Mouse (Mus musculus) kidney, postnatal 0 days (tissue): ENCODE measurements around the gene Pde4d. TPM values are rescaled to one million over a fixed set of nuclear protein-coding genes. Genes with fewer than 3 reads are reported as not detected.
A peak's percentile ranks its signal among the peaks of the same experiment; 100 is the strongest.

ENCODE experiments used
- ATAC-seq: fragments of 200-750 bp; cut with Nextera tagmentation; replicated peaks from 2 replicates; pipeline ENCODE4 v1.8.0; 2017; ENCODE audit warnings: low read depth, moderate number of reproducible peaks, moderate TSS enrichment, moderate library complexity; ENCODE audit not compliant: low FRiP score
- DNase-seq: peaks from one replicate; pipeline ENCODE4 v3.0.0-alpha.2; 2016; ENCODE audit warnings: low spot score
- H3K27ac ChIP-seq: fragments of 300-500 bp; sonication (generic); 2 replicates; pipeline ENCODE4 v1.5.1; 2014; ENCODE audit warnings: mild to moderate bottlenecking
- H3K27me3 ChIP-seq: fragments of 300-500 bp; sonication (generic); 2 replicates; pipeline ENCODE4 v1.6.1; 2014; ENCODE audit warnings: low read length, mixed read lengths; ENCODE audit not compliant: insufficient read depth
- H3K36me3 ChIP-seq: fragments of 300-500 bp; sonication (generic); 2 replicates; pipeline ENCODE4 v1.6.1; 2014; ENCODE audit warnings: low read length, mixed read lengths; ENCODE audit not compliant: insufficient read depth
- H3K4me1 ChIP-seq: fragments of 300-500 bp; sonication (generic); replicated peaks from 2 replicates; pipeline ENCODE4 v1.6.1; 2014; ENCODE audit warnings: antibody characterized with exemption, low read length, mixed read lengths; ENCODE audit not compliant: insufficient read depth
- H3K4me2 ChIP-seq: fragments of 300-500 bp; sonication (generic); 2 replicates; pipeline ENCODE4 v1.6.1; 2014; ENCODE audit warnings: mild to moderate bottlenecking, low read length, moderate library complexity, mixed read lengths
- H3K4me3 ChIP-seq: fragments of 300-500 bp; sonication (generic); replicated peaks from 2 replicates; pipeline ENCODE4 v1.5.1; 2014; ENCODE audit warnings: low read depth, low read length
- H3K9ac ChIP-seq: fragments of 300-500 bp; sonication (generic); 2 replicates; pipeline ENCODE4 v1.6.1; 2014; ENCODE audit warnings: low read depth, low read length
- H3K9me3 ChIP-seq: fragments of 300-500 bp; sonication (generic); replicated peaks from 2 replicates; pipeline ENCODE4 v1.6.1; 2016; ENCODE audit warnings: low read length, inconsistent platforms, mixed read lengths
- CTCF ChIP-seq: IDR thresholded peaks from 2 replicates; pipeline ENCODE4 v1.5.1; 2016; ENCODE audit warnings: antibody characterized with exemption, low read depth, mild to moderate bottlenecking, moderate library complexity
- WGBS: fragments of 180-500 bp; shearing (Covaris S2); extraction: QIAGEN DNeasy Blood & Tissue Kit; methylation state at CpG from one replicate; pipeline ENCODE4 v1.1.7; 2014; 5-methylcytosine and 5-hydroxymethylcytosine counted together
- polyA plus RNA-seq: library from polyadenylated mRNA; unstranded; fragments of >200 nt; fragmentation: Nextera tagmentation; extraction: Ambion mirVana; gene quantifications from 2 replicates; pipeline ENCODE4 v1.2.1, GENCODE M21; 2015

Pde4d gene
- polyA plus RNA-seq, 1 experiment from 2014 or later, result 7.1 TPM

DNA sequence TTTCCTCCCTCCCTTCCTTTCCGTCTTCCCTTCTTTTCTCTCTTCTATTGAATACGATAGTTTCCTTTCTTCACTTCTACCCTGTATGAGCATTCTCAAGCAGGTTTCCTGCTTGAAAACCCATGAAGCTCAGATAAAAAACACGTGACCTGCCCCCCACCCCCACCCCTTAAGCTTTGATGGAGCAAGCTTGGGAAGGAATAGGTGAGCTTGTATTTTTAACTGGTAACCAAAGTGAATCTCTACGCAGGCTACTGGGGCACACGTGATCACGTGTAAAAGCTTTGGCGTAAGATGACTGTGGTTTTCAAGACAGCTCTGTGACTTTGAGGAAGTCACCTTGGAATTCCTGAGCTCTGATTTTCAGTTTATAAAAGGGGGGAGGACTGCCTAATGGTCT, 1388.2 kb downstream of the Pde4d start:
- Histone ChIP-seq H3K9ac (no peak overlapping the region), H3K4me3 (no peak overlapping the region), H3K27me3 (no peaks in the 10 kb centered on the region), H3K36me3 (no peaks in the 10 kb centered on the region), H3K4me1 (no peaks in the 10 kb centered on the region), H3K9me3 (no peaks in the 10 kb centered on the region), H3K4me2 (0 out of 2 replicates have a peak overlapping the region, but pooled peaks have one; percentile 13), H3K27ac (no peak overlapping the region)
- DNase-seq (no peak), ATAC-seq (no peak)
- TF ChIP-seq CTCF, result no peak
- WGBS, result 86% methylated on average over 7 of the region's 7 CpGs

DNA sequence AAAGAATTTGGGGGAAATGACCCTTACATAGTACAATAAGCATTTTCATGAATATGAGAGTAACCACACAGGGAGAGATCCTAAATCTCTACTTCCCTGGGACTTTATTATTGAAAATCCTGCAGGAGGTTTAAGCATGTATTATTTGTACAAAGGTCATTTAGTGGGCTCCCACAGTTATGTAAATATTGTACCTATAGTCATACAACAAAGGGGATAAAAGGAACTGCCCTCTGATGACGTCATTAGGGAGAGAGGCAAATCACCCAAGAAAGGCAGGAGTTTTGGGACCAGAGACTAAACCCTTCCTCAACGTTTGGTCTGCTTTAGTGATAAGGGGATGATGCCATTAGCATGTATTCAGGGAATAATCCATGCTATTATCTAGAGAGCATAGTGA, 1390.5 kb downstream of the Pde4d start:
- whole genome bisulfite sequencing, result 34% methylated on average over 2 of the region's 2 CpGs

DNA sequence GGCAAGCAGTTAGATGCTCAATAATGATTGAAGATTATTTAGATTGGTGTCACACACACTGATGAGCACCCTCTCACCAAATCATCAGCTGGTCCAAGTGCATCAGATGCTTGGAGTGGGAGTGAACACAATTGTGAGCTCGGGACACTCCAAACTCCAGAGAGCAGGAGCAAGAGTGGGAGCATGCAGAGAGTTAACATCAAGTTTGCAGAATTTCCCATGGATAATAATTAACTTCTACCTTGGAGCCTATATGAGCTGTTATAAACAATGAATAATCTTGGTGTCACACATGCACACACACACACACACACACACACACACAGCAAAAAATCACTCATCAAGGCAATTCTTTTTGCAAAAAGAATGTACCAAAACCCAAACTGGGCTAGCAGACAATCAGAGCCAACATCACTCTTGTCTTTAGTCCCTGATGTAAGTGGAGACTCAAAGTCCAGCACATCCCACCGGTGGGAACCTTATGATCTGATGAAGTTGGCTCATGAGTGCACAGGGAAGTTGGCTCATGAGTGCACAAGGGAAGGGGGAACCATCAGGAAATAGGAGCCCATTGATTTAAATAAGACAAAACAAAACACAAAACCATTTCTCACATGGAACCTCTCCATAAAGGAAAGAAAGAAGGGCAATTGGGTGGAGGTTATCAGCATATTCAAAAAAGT, 1391.5 kb downstream of the Pde4d start:
- no peak overlapping the region for H3K4me3 ChIP-seq
- no peaks in the 10 kb centered on the region for H3K36me3 ChIP-seq
- ATAC-seq (no peak), DNase-seq (peak; percentile 14)
- H3K4me2 ChIP-seq, result no peak overlapping the region
- no peaks in the 10 kb centered on the region for H3K9me3 ChIP-seq
- no peaks in the 10 kb centered on the region for H3K27me3 ChIP-seq
- H3K9ac ChIP-seq, result no peak overlapping the region
- WGBS, result 49% methylated on average over 2 of the region's 2 CpGs
- H3K4me1 ChIP-seq, result no peaks in the 10 kb centered on the region
- no peak overlapping the region for H3K27ac ChIP-seq
- TF ChIP-seq CTCF, result no peak

More for the DNA sequence above, 1390.5 kb downstream of the Pde4d start:
- Histone ChIP-seq H3K36me3 (no peaks in the 10 kb centered on the region), H3K4me3 (no peak overlapping the region), H3K4me2 (no peak overlapping the region), H3K4me1 (no peaks in the 10 kb centered on the region), H3K9me3 (no peaks in the 10 kb centered on the region), H3K9ac (no peak overlapping the region), H3K27me3 (no peaks in the 10 kb centered on the region), H3K27ac (no peak overlapping the region)
- no peak for DNase-seq
- no peak for ATAC-seq
- TF ChIP-seq CTCF, result no peak

DNA sequence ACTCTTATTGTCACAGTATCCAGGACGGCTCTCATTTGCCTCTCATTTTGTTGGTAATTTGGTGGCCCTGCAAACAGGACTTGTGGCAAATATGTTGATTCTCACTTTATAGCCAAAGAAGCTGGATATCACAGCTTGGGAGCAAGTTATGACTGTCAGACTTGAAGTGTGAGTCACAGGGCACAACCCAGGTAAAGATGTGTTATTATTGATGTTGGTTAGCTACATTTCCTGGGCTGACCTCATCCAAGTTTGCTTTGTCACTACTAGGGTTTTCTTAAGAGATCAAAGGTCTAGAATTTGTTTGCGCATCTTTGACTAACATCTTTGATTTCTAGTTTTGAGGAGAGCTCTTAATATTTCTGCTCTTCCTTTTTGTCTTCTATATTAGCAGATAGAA, 1393.2 kb downstream of the Pde4d start:
- ATAC-seq (no peak), DNase-seq (no peak)
- Histone ChIP-seq H3K36me3 (no peaks in the 10 kb centered on the region), H3K4me1 (no peaks in the 10 kb centered on the region), H3K27ac (no peak overlapping the region), H3K9ac (no peak overlapping the region), H3K4me3 (no peak overlapping the region), H3K4me2 (no peak overlapping the region), H3K27me3 (no peaks in the 10 kb centered on the region), H3K9me3 (no peaks in the 10 kb centered on the region)
- no peak for TF ChIP-seq CTCF
- 95% methylated on average over 2 of the region's 2 CpGs for WGBS

DNA sequence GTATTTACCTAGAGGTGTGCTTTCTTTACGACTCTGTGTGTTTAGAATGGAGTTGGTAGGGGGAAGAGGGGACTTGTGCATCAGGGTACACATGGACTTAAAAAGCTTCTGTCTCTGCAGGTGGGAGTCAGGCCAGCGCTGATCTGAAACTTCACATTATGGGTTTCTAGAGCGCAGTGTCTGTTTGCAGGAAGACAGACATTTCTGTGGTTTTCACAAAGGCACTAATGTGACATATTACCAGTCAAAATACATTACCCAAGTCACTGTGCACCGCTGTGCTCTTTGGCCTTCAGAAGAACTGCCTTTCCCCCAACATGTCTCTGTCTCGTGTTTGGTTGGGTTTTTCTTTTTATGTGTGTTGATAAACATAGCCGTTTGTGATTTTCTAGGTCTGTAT, 1395.1 kb downstream of the Pde4d start:
- DNase-seq, result no peak
- Histone ChIP-seq H3K4me3 (no peak overlapping the region), H3K4me2 (no peak overlapping the region), H3K9ac (no peak overlapping the region), H3K4me1 (no peaks in the 10 kb centered on the region), H3K27me3 (no peaks in the 10 kb centered on the region), H3K9me3 (no peaks in the 10 kb centered on the region), H3K27ac (no peak overlapping the region), H3K36me3 (no peaks in the 10 kb centered on the region)
- WGBS, result 82% methylated on average over 6 of the region's 6 CpGs
- TF ChIP-seq CTCF, result no peak
- ATAC-seq, result no peak

DNA sequence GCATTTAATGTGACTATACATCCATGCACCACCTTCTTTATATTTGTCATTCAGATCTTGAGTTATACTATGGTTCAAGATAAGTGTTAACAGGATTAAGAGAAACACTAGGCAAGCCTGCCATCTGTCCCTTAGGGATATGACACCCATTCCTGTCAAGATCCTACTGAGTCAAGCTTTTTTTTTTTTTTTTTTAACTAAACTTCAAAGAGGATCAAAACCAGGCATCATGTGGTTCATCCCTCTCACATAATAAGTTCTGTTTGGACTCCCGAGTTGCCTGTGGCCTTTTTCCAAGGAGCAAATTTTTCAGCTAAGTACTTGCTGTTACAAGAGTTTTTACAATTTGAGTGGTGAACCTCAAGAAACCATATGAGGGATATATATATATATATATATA, 1414.1 kb downstream of the Pde4d start:
- H3K27me3 ChIP-seq, result no peaks in the 10 kb centered on the region
- H3K9me3 ChIP-seq, result no peaks in the 10 kb centered on the region
- H3K27ac ChIP-seq, result no peak overlapping the region
- H3K4me1 ChIP-seq, result no peaks in the 10 kb centered on the region
- ATAC-seq (no peak), DNase-seq (no peak)
- H3K4me3 ChIP-seq, result no peak overlapping the region
- TF ChIP-seq CTCF, result no peak
- no peak overlapping the region for H3K4me2 ChIP-seq
- H3K36me3 ChIP-seq, result no peaks in the 10 kb centered on the region
- 67% methylated on average over 1 of the region's 1 CpGs for WGBS
- H3K9ac ChIP-seq, result no peak overlapping the region

DNA sequence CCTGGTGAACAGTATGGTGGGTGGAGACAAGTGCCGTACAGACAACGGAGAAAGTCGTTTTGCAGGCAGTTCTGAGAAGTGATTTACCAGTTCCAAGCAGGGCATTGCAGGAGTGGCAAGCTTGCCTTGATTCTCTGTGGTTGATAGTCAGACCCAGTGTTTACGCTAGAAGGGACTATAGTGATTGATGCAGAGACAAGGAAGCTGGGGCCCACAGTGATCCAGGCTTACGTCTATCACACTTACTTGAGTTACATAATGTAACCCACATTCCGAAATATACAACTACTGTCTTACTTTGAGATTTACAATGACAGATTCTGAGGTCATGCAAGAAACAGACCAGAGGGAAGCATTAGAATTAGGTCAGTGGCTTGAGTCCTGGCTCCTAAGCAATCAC, 1414.6 kb downstream of the Pde4d start:
- Histone ChIP-seq H3K4me2 (no peak overlapping the region), H3K4me1 (no peaks in the 10 kb centered on the region), H3K36me3 (no peaks in the 10 kb centered on the region), H3K27me3 (no peaks in the 10 kb centered on the region), H3K4me3 (no peak overlapping the region), H3K9ac (no peak overlapping the region), H3K9me3 (no peaks in the 10 kb centered on the region), H3K27ac (no peak overlapping the region)
- DNase-seq (no peak), ATAC-seq (no peak)
- 68% methylated on average over 6 of the region's 6 CpGs for WGBS
- TF ChIP-seq CTCF, result no peak
